Mouse (Mus musculus) intestine, postnatal 0 days (tissue): ENCODE measurements around the gene Cdc5l. TPM values are rescaled to one million over a fixed set of nuclear protein-coding genes. Genes with fewer than 3 reads are reported as not detected.
"Not testable (repeated sequence)": the region's sequence is repeated elsewhere in the genome, so short reads cannot be mapped to it uniquely, and the experiment has no call there.

Experiments
- ATAC-seq: fragments of 200-750 bp; cut with Nextera tagmentation; 2 replicates; pipeline ENCODE4 v1.8.0; 2017; ENCODE audit warnings: mild to moderate bottlenecking, moderate TSS enrichment, moderate library complexity
- H3K27ac ChIP-seq: fragments of 300-500 bp; sonication (generic); 2 replicates; pipeline ENCODE4 v1.5.1; 2014; ENCODE audit warnings: mild to moderate bottlenecking, low read depth, low read length, moderate library complexity
- H3K27me3 ChIP-seq: fragments of 300-500 bp; sonication (generic); replicated peaks from 2 replicates; pipeline ENCODE4 v1.6.1; 2014; ENCODE audit warnings: low read length, mixed read lengths; ENCODE audit not compliant: control insufficient read depth, insufficient read depth
- H3K36me3 ChIP-seq: fragments of 300-500 bp; sonication (generic); 2 replicates; pipeline ENCODE4 v1.6.1; 2014; ENCODE audit warnings: mild to moderate bottlenecking, moderate library complexity; ENCODE audit not compliant: control insufficient read depth, insufficient read depth
- H3K4me1 ChIP-seq: fragments of 300-500 bp; sonication (generic); replicated peaks from 2 replicates; pipeline ENCODE4 v1.6.1; 2014; ENCODE audit warnings: antibody characterized with exemption, low read length, mixed read lengths; ENCODE audit not compliant: control insufficient read depth, insufficient read depth
- H3K4me2 ChIP-seq: fragments of 300-500 bp; sonication (generic); replicated peaks from 2 replicates; pipeline ENCODE4 v1.6.1; 2014; ENCODE audit warnings: low read depth, mild to moderate bottlenecking, moderate library complexity
- H3K4me3 ChIP-seq: fragments of 300-500 bp; sonication (generic); 2 replicates; pipeline ENCODE4 v1.5.1; 2014; ENCODE audit warnings: low read depth, low read length
- H3K9ac ChIP-seq: fragments of 300-500 bp; sonication (generic); 2 replicates; pipeline ENCODE4 v1.6.1; 2014; ENCODE audit warnings: mild to moderate bottlenecking, low read depth, low read length
- H3K9me3 ChIP-seq: fragments of 300-500 bp; sonication (generic); 2 replicates; pipeline ENCODE4 v1.6.1; 2016; ENCODE audit warnings: mixed run types; ENCODE audit not compliant: control insufficient read depth
- CTCF ChIP-seq: sonication (generic); IDR thresholded peaks from 2 replicates; pipeline ENCODE4 v1.5.1; 2016; ENCODE audit warnings: low read depth, mild to moderate bottlenecking, control low read depth, antibody characterized with exemption, moderate library complexity
- WGBS: fragments of 180-500 bp; shearing (Covaris S2); extraction: QIAGEN DNeasy Blood & Tissue Kit; methylation state at CpG from one replicate; pipeline ENCODE4 v1.1.7; 2014; 5-methylcytosine and 5-hydroxymethylcytosine counted together
- polyA plus RNA-seq: library from polyadenylated mRNA; unstranded; fragments of >200 nt; fragmentation: Nextera tagmentation; extraction: Ambion mirVana; gene quantifications from 2 replicates; pipeline ENCODE4 v1.2.1, GENCODE M21; 2015

Cdc5l gene
- polyA plus RNA-seq, 1 experiment from 2014 or later, result 31.3 TPM

DNA sequence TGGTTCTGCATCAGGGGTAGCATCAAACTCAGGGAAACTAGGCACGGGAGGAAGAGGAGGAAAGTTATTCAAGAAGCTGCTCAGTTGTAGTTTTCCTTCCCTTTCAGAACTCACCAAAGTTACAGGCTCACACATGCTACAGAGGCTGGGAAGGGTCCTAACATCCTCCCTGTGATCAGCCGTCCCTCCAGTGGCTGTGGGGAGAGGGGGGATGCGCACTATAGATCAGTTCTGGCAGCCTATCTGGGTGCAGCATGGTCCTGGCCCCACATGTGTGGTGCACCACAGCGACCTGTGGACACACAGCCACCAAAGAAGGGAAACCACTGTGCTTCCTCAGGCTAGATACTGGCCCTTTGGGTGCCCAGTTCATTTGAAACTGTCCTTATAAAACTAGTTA is 25.0 kb upstream of the Cdc5l start:
- Histone ChIP-seq H3K9ac (no peak overlapping the region), H3K4me2 (no peak overlapping the region), H3K9me3 (no peaks in the 10 kb centered on the region), H3K27me3 (no peaks in the 10 kb centered on the region), H3K4me3 (no peak overlapping the region), H3K27ac (no peak overlapping the region), H3K36me3 (no peaks in the 10 kb centered on the region), H3K4me1 (no peaks in the 10 kb centered on the region)
- 73% methylated on average over 4 of the region's 4 CpGs for WGBS
- ATAC-seq, result no peak
- no peak for TF ChIP-seq CTCF

DNA sequence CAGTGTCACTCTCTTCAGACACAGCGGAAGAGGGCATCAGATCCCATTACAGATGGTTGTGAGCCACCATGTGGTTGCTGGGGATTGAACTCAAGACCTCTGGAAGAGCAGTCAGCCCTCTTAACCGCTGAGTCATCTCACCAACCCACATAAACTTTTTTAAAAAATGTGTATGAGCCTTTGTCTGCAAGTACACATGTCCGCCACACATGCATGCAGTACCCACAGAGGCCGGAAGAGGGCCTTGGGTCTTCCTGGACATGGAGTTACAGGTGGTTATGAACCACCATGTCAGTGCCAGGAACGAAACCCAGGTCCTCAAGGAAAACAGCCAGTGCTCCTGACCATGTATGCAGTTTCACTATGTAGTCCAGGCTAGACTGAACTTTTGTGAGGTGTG is 23.9 kb upstream of the Cdc5l start:
- 89% methylated on average over 5 of the region's 5 CpGs for whole genome bisulfite sequencing
- no peak overlapping the region for H3K27ac ChIP-seq
- ATAC-seq, result no peak
- no peak overlapping the region for H3K4me3 ChIP-seq
- no peaks in the 10 kb centered on the region for H3K4me1 ChIP-seq
- no peak for TF ChIP-seq CTCF
- no peaks in the 10 kb centered on the region for H3K9me3 ChIP-seq
- no peak overlapping the region for H3K4me2 ChIP-seq
- no peaks in the 10 kb centered on the region for H3K27me3 ChIP-seq
- no peaks in the 10 kb centered on the region for H3K36me3 ChIP-seq
- no peak overlapping the region for H3K9ac ChIP-seq

DNA sequence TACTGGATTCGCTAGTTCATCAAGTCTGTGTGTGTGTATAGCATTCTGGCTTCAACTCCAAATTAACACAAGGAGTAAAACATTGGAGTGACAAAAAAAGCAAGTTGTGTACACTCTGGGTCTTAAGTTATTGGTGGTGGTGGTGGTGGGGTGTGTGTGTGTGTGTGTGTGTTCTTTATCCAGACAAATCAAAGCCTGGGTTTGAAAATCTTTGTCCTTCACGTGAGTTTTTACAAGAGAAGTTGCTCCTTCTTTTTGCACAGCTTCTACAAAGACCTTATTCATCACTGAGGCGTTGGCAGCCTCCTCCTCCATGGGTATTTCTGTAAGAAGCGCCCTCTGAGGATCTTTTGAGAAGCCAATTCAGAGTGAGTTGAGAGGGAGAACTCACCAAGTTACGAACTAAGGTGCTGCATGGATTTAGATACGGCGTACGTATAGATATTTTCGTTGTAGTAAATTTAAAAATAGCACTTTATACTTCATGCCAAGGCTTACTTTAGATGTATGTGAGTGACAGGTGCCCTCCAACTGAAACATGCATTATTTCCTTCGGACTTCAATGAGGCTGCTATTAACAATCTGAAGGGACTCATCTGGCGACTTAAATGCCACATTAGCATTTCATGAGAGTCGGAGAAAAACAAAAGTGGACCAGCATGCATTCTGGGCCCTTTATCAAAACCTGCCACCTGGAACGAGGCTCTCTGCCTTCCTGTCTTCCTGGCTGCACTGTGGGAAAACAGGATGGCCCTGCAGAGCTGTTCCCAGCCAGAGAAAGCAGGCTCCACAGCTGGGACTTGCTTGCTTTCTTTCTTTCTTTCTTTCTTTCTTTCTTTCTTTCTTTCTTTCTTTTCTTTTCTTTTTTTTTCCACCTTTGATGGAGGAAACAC is 23.0 kb upstream of the Cdc5l start:
- Histone ChIP-seq H3K4me2 (no peak overlapping the region), H3K4me3 (no peak overlapping the region), H3K36me3 (no peaks in the 10 kb centered on the region), H3K4me1 (no peaks in the 10 kb centered on the region), H3K9me3 (no peaks in the 10 kb centered on the region), H3K9ac (no peak overlapping the region), H3K27ac (no peak overlapping the region), H3K27me3 (no peaks in the 10 kb centered on the region)
- 74% methylated on average over 13 of the region's 13 CpGs for WGBS
- TF ChIP-seq CTCF, result no peak
- ATAC-seq, result no peak

DNA sequence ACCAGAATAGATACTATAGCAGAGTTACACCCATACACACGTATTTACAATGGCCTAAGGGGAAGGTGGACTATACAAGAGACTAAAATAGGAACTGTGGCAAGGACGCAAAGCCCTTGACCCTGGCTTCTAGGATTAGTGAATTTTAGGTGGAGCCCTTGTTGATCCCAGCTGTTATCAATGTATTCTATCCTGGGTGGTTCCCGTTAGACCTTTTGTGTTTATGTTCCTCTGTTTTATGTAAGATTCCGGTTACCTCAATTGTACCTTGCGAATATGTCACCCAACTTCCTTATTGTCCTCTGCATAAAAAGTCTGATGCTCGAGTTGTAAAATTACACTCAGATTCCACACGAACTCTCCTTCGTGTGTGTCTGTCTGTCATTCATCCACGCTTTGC is 22.2 kb upstream of the Cdc5l start:
- not testable (repeated sequence) for ATAC-seq, H3K4me1 ChIP-seq, H3K27ac ChIP-seq, H3K4me3 ChIP-seq, H3K36me3 ChIP-seq, H3K9me3 ChIP-seq, H3K9ac ChIP-seq, H3K27me3 ChIP-seq, H3K4me2 ChIP-seq
- 64% methylated on average over 8 of the region's 9 CpGs for WGBS

DNA sequence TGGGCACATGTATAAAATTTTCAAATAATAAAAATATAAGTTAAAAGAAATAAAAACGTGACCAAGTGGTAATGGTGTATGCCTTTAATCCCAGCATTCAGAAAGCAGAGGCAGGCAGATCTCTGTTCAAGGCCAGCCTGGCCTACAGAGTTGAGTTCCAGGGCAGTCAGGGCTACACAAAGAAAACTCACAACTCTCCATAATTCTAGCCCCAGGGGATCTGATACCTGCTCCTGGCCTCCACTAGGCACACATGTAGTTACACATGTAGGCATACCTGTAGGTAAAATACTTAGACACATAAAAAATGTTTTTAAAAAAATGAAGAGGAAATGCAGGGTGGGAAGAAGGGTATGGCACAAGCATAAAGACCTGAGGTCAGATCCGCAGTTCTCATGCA is 21.3 kb upstream of the Cdc5l start:
- no peak overlapping the region for H3K9ac ChIP-seq
- TF ChIP-seq CTCF, result no peak
- H3K27ac ChIP-seq, result no peak overlapping the region
- 90% methylated on average over 2 of the region's 2 CpGs for WGBS
- no peak overlapping the region for H3K4me3 ChIP-seq
- H3K9me3 ChIP-seq, result no peaks in the 10 kb centered on the region
- H3K4me1 ChIP-seq, result no peaks in the 10 kb centered on the region
- no peak for ATAC-seq
- no peak overlapping the region for H3K4me2 ChIP-seq
- no peaks in the 10 kb centered on the region for H3K36me3 ChIP-seq
- H3K27me3 ChIP-seq, result no peaks in the 10 kb centered on the region

DNA sequence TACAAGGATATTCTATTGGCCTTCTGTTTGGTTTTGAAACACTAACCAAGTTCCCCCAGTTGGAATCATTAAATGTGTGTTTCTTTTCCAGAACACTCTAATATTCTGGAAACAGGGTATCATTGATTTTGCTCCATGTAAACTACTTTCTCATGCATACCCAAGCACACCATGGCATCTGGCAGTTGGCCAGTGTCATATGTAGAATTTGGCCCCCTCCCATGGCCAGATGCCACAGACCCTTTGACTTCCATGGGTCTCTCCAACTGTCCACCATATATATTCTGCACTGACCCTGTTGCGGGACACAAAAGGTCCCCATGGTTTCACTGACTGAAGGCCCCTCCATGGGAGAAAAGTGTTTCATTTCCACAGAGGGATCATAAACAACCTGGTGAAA is 18.7 kb upstream of the Cdc5l start:
- Histone ChIP-seq H3K27me3 (no peaks in the 10 kb centered on the region), H3K36me3 (peaks cover 4% of the 10 kb centered on the region; the same call in 1 of the 2 replicates), H3K9ac (no peak overlapping the region), H3K4me3 (no peak overlapping the region), H3K4me2 (no peak overlapping the region), H3K27ac (no peak overlapping the region), H3K4me1 (no peaks in the 10 kb centered on the region), H3K9me3 (no peaks in the 10 kb centered on the region)
- no peak for ATAC-seq
- WGBS, result 95% methylated on average over 1 of the region's 1 CpGs
- no peak for TF ChIP-seq CTCF
